Mouse (Mus musculus): Measurements from ENCODE around the gene Runx2. TPM values are rescaled to one million over a fixed set of nuclear protein-coding genes. Genes with fewer than 3 reads are reported as not detected.

The Runx2 gene
- polyA plus RNA-seq, 1 experiment from 2014 or later: 0.23 TPM

- Histone ChIP-seq H3K4me3 (no peak overlapping the region), H3K36me3 (no peaks in the 10 kb centered on the region), H3K4me1 (replicated peaks) (no peaks in the 10 kb centered on the region), H3K9ac (no peak overlapping the region), H3K9me3 (replicated peaks) (no peaks in the 10 kb centered on the region), H3K4me2 (no peak overlapping the region), H3K27ac (no peak overlapping the region), H3K27me3 (0 out of 2 replicates have a peak, but pooled peaks cover 4% of the 10 kb centered on the region)
- WGBS: 77% methylated on average over 7 of the region's 7 CpGs
- ATAC-seq (replicated peaks; ENCODE audit: insufficient number of reproducible peaks, insufficient read depth, low FRiP score, low read depth): no peak
Measured at GRCm38 (mm10) chr17:44652054-44652453, 162.5 kb downstream of the Runx2 start.

GRCm38 (mm10) chr17:44651613-44652012 lies 163.0 kb downstream of the Runx2 start:
- Histone ChIP-seq H3K36me3 (no peaks in the 10 kb centered on the region), H3K27me3 (0 out of 2 replicates have a peak, but pooled peaks cover 4% of the 10 kb centered on the region), H3K27ac (no peak overlapping the region), H3K9me3 (replicated peaks) (no peaks in the 10 kb centered on the region), H3K9ac (no peak overlapping the region), H3K4me1 (replicated peaks) (no peaks in the 10 kb centered on the region), H3K4me2 (no peak overlapping the region), H3K4me3 (no peak overlapping the region)
- WGBS: 79% methylated on average over 8 of the region's 8 CpGs
- ATAC-seq (replicated peaks; ENCODE audit: insufficient number of reproducible peaks, insufficient read depth, low FRiP score, low read depth): no peak

GRCm38 (mm10) chr17:44650431-44650830 lies 164.2 kb downstream of the Runx2 start:
- no peak overlapping the region for H3K4me3 ChIP-seq
- H3K36me3 ChIP-seq: no peaks in the 10 kb centered on the region
- no peak overlapping the region for H3K9ac ChIP-seq
- ATAC-seq (replicated peaks; ENCODE audit: insufficient number of reproducible peaks, insufficient read depth, low FRiP score, low read depth): no peak
- H3K4me1 ChIP-seq (replicated peaks): no peaks in the 10 kb centered on the region
- no peak overlapping the region for H3K27ac ChIP-seq
- H3K27me3 ChIP-seq: 0 out of 2 replicates have a peak, but pooled peaks cover 4% of the 10 kb centered on the region
- no peaks in the 10 kb centered on the region for H3K9me3 ChIP-seq (replicated peaks)
- H3K4me2 ChIP-seq: no peak overlapping the region
- 70% methylated on average over 2 of the region's 2 CpGs for WGBS

- WGBS: 51% methylated on average over 8 of the region's 8 CpGs
- no peaks in the 10 kb centered on the region for H3K36me3 ChIP-seq
- H3K4me2 ChIP-seq: no peak overlapping the region
- no peaks in the 10 kb centered on the region for H3K9me3 ChIP-seq (replicated peaks)
- H3K4me3 ChIP-seq: no peak overlapping the region
- H3K4me1 ChIP-seq (replicated peaks): no peaks in the 10 kb centered on the region
- 0 out of 2 replicates have a peak, but pooled peaks cover 4% of the 10 kb centered on the region for H3K27me3 ChIP-seq
- H3K27ac ChIP-seq: no peak overlapping the region
- no peak overlapping the region for H3K9ac ChIP-seq
- ATAC-seq (replicated peaks; ENCODE audit: insufficient number of reproducible peaks, insufficient read depth, low FRiP score, low read depth): no peak
Measured at GRCm38 (mm10) chr17:44649056-44649455, 165.5 kb downstream of the Runx2 start.

GRCm38 (mm10) chr17:44647916-44648315 lies 166.7 kb downstream of the Runx2 start:
- Histone ChIP-seq H3K9me3 (replicated peaks) (no peaks in the 10 kb centered on the region), H3K4me2 (no peak overlapping the region), H3K27me3 (0 out of 2 replicates have a peak, but pooled peaks cover 4% of the 10 kb centered on the region), H3K4me3 (no peak overlapping the region), H3K9ac (no peak overlapping the region), H3K27ac (no peak overlapping the region), H3K4me1 (replicated peaks) (no peaks in the 10 kb centered on the region), H3K36me3 (no peaks in the 10 kb centered on the region)
- ATAC-seq (replicated peaks; ENCODE audit: insufficient number of reproducible peaks, insufficient read depth, low FRiP score, low read depth): no peak
- WGBS: 80% methylated on average over 6 of the region's 6 CpGs

GRCm38 (mm10) chr17:44645146-44645545 lies 169.5 kb downstream of the Runx2 start:
- H3K27ac ChIP-seq: no peak overlapping the region
- H3K4me3 ChIP-seq: no peak overlapping the region
- no peaks in the 10 kb centered on the region for H3K9me3 ChIP-seq (replicated peaks)
- no peaks in the 10 kb centered on the region for H3K36me3 ChIP-seq
- no peak overlapping the region for H3K9ac ChIP-seq
- WGBS: 83% methylated on average over 8 of the region's 8 CpGs
- no peak overlapping the region for H3K4me2 ChIP-seq
- 0 out of 2 replicates have a peak, but pooled peaks cover 4% of the 10 kb centered on the region for H3K27me3 ChIP-seq
- no peaks in the 10 kb centered on the region for H3K4me1 ChIP-seq (replicated peaks)
- ATAC-seq (replicated peaks; ENCODE audit: insufficient number of reproducible peaks, insufficient read depth, low FRiP score, low read depth): no peak

- Histone ChIP-seq H3K9me3 (replicated peaks) (no peaks in the 10 kb centered on the region), H3K9ac (no peak overlapping the region), H3K4me3 (no peak overlapping the region), H3K27me3 (0 out of 2 replicates have a peak, but pooled peaks cover 4% of the 10 kb centered on the region), H3K27ac (no peak overlapping the region), H3K4me2 (no peak overlapping the region), H3K36me3 (no peaks in the 10 kb centered on the region), H3K4me1 (replicated peaks) (no peaks in the 10 kb centered on the region)
- ATAC-seq (replicated peaks; ENCODE audit: insufficient number of reproducible peaks, insufficient read depth, low FRiP score, low read depth): no peak
- WGBS: 84% methylated on average over 6 of the region's 6 CpGs
Measured at GRCm38 (mm10) chr17:44643260-44643659, 171.3 kb downstream of the Runx2 start.

- no peak for ATAC-seq (replicated peaks; ENCODE audit: insufficient number of reproducible peaks, insufficient read depth, low FRiP score, low read depth)
- no peaks in the 10 kb centered on the region for H3K9me3 ChIP-seq (replicated peaks)
- H3K36me3 ChIP-seq: no peaks in the 10 kb centered on the region
- WGBS: 49% methylated on average over 4 of the region's 4 CpGs
- no peak overlapping the region for H3K27ac ChIP-seq
- H3K4me3 ChIP-seq: no peak overlapping the region
- H3K4me1 ChIP-seq (replicated peaks): no peaks in the 10 kb centered on the region
- H3K9ac ChIP-seq: no peak overlapping the region
- H3K27me3 ChIP-seq: no peaks in the 10 kb centered on the region
- H3K4me2 ChIP-seq: no peak overlapping the region
Measured at GRCm38 (mm10) chr17:44642126-44642525, 172.5 kb downstream of the Runx2 start.

- WGBS: 71% methylated on average over 3 of the region's 3 CpGs
- H3K4me2 ChIP-seq: no peak overlapping the region
- ATAC-seq (replicated peaks; ENCODE audit: insufficient number of reproducible peaks, insufficient read depth, low FRiP score, low read depth): no peak
- no peaks in the 10 kb centered on the region for H3K4me1 ChIP-seq (replicated peaks)
- H3K27ac ChIP-seq: no peak overlapping the region
- H3K4me3 ChIP-seq: no peak overlapping the region
- no peak overlapping the region for H3K9ac ChIP-seq
- no peaks in the 10 kb centered on the region for H3K36me3 ChIP-seq
- no peaks in the 10 kb centered on the region for H3K27me3 ChIP-seq
- no peaks in the 10 kb centered on the region for H3K9me3 ChIP-seq (replicated peaks)
Measured at GRCm38 (mm10) chr17:44640910-44641309, 173.7 kb downstream of the Runx2 start.

GRCm38 (mm10) chr17:44639446-44639845 lies 175.2 kb downstream of the Runx2 start:
- Histone ChIP-seq H3K9ac (no peak overlapping the region), H3K36me3 (no peaks in the 10 kb centered on the region), H3K4me2 (no peak overlapping the region), H3K27ac (no peak overlapping the region), H3K4me3 (no peak overlapping the region), H3K9me3 (replicated peaks) (no peaks in the 10 kb centered on the region), H3K4me1 (replicated peaks) (no peaks in the 10 kb centered on the region), H3K27me3 (no peaks in the 10 kb centered on the region)
- WGBS: 74% methylated on average over 14 of the region's 14 CpGs
- no peak for ATAC-seq (replicated peaks; ENCODE audit: insufficient number of reproducible peaks, insufficient read depth, low FRiP score, low read depth)

GRCm38 (mm10) chr17:44637181-44637880 lies 177.3 kb downstream of the Runx2 start:
- Histone ChIP-seq H3K4me3 (no peak overlapping the region), H3K36me3 (no peaks in the 10 kb centered on the region), H3K9me3 (replicated peaks) (no peaks in the 10 kb centered on the region), H3K4me2 (no peak overlapping the region), H3K27me3 (no peaks in the 10 kb centered on the region), H3K9ac (no peak overlapping the region), H3K27ac (no peak overlapping the region), H3K4me1 (replicated peaks) (peaks cover 2% of the 10 kb centered on the region)
- WGBS: 63% methylated on average over 10 of the region's 10 CpGs
- no peak for ATAC-seq (replicated peaks; ENCODE audit: insufficient number of reproducible peaks, insufficient read depth, low FRiP score, low read depth)

GRCm38 (mm10) chr17:44634486-44634885 lies 180.1 kb downstream of the Runx2 start:
- Histone ChIP-seq H3K4me3 (no peak overlapping the region), H3K36me3 (no peaks in the 10 kb centered on the region), H3K27me3 (no peaks in the 10 kb centered on the region), H3K4me2 (no peak overlapping the region), H3K4me1 (replicated peaks) (peaks cover 6% of the 10 kb centered on the region), H3K9me3 (replicated peaks) (no peaks in the 10 kb centered on the region), H3K9ac (no peak overlapping the region), H3K27ac (no peak overlapping the region)
- WGBS: 68% methylated on average over 5 of the region's 5 CpGs
- no peak for ATAC-seq (replicated peaks; ENCODE audit: insufficient number of reproducible peaks, insufficient read depth, low FRiP score, low read depth)
